Mouse (Mus musculus) G1E (cell line): ENCODE measurements at regions not wholly inside any gene's neighbourhood (a gene's known extent, or its start where the extent isn't known, plus 50 kb on each side); places are given as distances from the start of the nearest gene placed in this dataset.

ENCODE experiments used
- CTCF ChIP-seq: IDR thresholded peaks from 2 replicates; pipeline ENCODE4 v1.5.1; 2012; ENCODE audit warnings: low read depth, low read length, inconsistent platforms, mixed read lengths
- GATA1 ChIP-seq: IDR thresholded peaks from 2 replicates; pipeline ENCODE4 v1.6.1; 2012; ENCODE audit warnings: borderline replicate concordance, low read length, inconsistent platforms, mixed read lengths
- TAL1 ChIP-seq: conservative IDR thresholded peaks from 2 replicates; pipeline ENCODE4 v1.6.1; 2012; ENCODE audit warnings: low read depth, low read length, inconsistent platforms, mixed read lengths

DNA sequence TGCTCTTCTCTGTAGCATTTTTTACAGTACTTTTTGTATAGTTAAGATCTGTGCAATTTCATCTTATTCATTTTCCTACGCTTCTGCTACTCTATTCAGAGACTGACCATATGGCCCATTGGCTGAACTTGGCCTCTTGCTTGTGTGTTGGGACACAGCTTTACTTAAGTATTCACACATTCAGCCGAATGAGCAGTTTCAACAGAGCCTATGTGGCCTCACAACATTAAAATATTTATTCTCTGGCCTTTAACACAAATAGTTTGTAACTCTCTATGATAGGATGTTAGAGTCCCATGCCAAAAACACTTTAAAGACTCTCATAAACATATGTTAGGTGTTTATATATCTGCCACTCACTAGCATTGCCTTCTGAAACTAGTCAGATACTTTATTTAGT is 159.9 kb upstream of the Cdkn2b start:
- TF ChIP-seq CTCF: no peak
- TF ChIP-seq TAL1: no peak
- no peak for TF ChIP-seq GATA1
